ENCODE assay signal across 11 mouse cellular contexts in genomic region chr11:57760509-57761058, GRCm38 (mm10). TPM values are rescaled to one million over a fixed set of nuclear protein-coding genes. Genes with fewer than 3 reads are reported as not detected.
A peak's percentile ranks its signal among the peaks of the same experiment; 100 is the strongest.
DNase-seq lines count a peak whose midpoint lies in the region; ATAC-seq and TF ChIP-seq lines count a peak whose summit lies in the region.
"Had no signal": no experiment of that assay in that cellular context is flagged by ENCODE, and none has a peak within 500 bp of the region (broad histone marks: within the 10 kb centered on the region; RNA-seq: fewer than 3 reads in every experiment).

No protein-coding gene starts in this region.

- H3K36me3 ChIP-seq in embryonic facial prominence, embryonic 14.5 days (ENCODE audit: control insufficient read depth, insufficient read depth, low read length), result peaks cover 8% of the 10 kb centered on the region; the same call in 1 of the 2 replicates
- peaks cover 6% of the 10 kb centered on the region; the same call in 1 of the 2 replicates for H3K36me3 ChIP-seq in hindbrain, embryonic 13.5 days
- H3K36me3 ChIP-seq in midbrain, postnatal 0 days (ENCODE audit: insufficient read depth, low read length), result no peaks in the 10 kb centered on the region
- no peaks in the 10 kb centered on the region for H3K36me3 ChIP-seq in stomach, postnatal 0 days (ENCODE audit: control insufficient read depth, insufficient read depth, low read length)
- H3K36me3 ChIP-seq: lung, embryonic 15.5 days had no signal

- no peak overlapping the region for H3K4me3 ChIP-seq in embryonic facial prominence, embryonic 14.5 days (ENCODE audit: low read depth, low read length)
- H3K4me3 ChIP-seq in hindbrain, embryonic 13.5 days, result no peak overlapping the region
- H3K4me3 ChIP-seq in midbrain, postnatal 0 days (ENCODE audit: low read depth, low read length), result no peak overlapping the region
- no peak overlapping the region for H3K4me3 ChIP-seq in stomach, postnatal 0 days (ENCODE audit: low read depth, low read length)
- H3K4me3 ChIP-seq: heart, embryonic 10.5 days; lung, embryonic 15.5 days had no signal

- ATAC-seq in embryonic facial prominence, embryonic 14.5 days (ENCODE audit: low read depth), result peak; percentile 88
- peak; percentile 49 for ATAC-seq in hindbrain, embryonic 13.5 days (ENCODE audit: low FRiP score)
- no peak for ATAC-seq in midbrain, postnatal 0 days (ENCODE audit: low FRiP score)
- ATAC-seq in stomach, postnatal 0 days (ENCODE audit: low FRiP score, low TSS enrichment), result no peak

- H3K27me3 ChIP-seq in embryonic facial prominence, embryonic 14.5 days (replicated peaks; ENCODE audit: control insufficient read depth, insufficient read depth, low read length), result no peaks in the 10 kb centered on the region
- 0 out of 2 replicates have a peak, but pooled peaks cover 7% of the 10 kb centered on the region for H3K27me3 ChIP-seq in hindbrain, embryonic 13.5 days
- H3K27me3 ChIP-seq in midbrain, postnatal 0 days (ENCODE audit: insufficient read depth, low read length), result no peaks in the 10 kb centered on the region
- no peaks in the 10 kb centered on the region for H3K27me3 ChIP-seq in stomach, postnatal 0 days (ENCODE audit: control insufficient read depth, insufficient read depth, low read length)
- H3K27me3 ChIP-seq: lung, embryonic 15.5 days had no signal

- no peak overlapping the region for H3K4me2 ChIP-seq in embryonic facial prominence, embryonic 14.5 days (ENCODE audit: low read depth, low read length)
- H3K4me2 ChIP-seq in hindbrain, embryonic 13.5 days, result no peak overlapping the region
- H3K4me2 ChIP-seq in midbrain, postnatal 0 days (ENCODE audit: low read depth, low read length, poor library complexity, severe bottlenecking), result no peak overlapping the region
- no peak overlapping the region for H3K4me2 ChIP-seq in stomach, postnatal 0 days (replicated peaks; ENCODE audit: low read depth)
- H3K4me2 ChIP-seq: lung, embryonic 15.5 days had no signal

- WGBS in embryonic facial prominence, embryonic 14.5 days, result 31% methylated on average over 14 of the region's 14 CpGs
- WGBS in hindbrain, embryonic 13.5 days, result 17% methylated on average over 14 of the region's 14 CpGs
- WGBS in midbrain, postnatal 0 days, result 12% methylated on average over 14 of the region's 14 CpGs
- 33% methylated on average over 14 of the region's 14 CpGs for WGBS in stomach, postnatal 0 days

- no peak overlapping the region for H3K9ac ChIP-seq in embryonic facial prominence, embryonic 14.5 days (ENCODE audit: low read depth, low read length)
- H3K9ac ChIP-seq in hindbrain, embryonic 13.5 days, result no peak overlapping the region
- H3K9ac ChIP-seq in midbrain, postnatal 0 days (replicated peaks; ENCODE audit: low read length, poor library complexity, severe bottlenecking), result no peak overlapping the region
- H3K9ac ChIP-seq in stomach, postnatal 0 days (ENCODE audit: low read length), result no peak overlapping the region
- H3K9ac ChIP-seq: lung, embryonic 15.5 days had no signal

- no peaks in the 10 kb centered on the region for H3K4me1 ChIP-seq in embryonic facial prominence, embryonic 14.5 days (ENCODE audit: control insufficient read depth, insufficient read depth, low read length)
- H3K4me1 ChIP-seq in hindbrain, embryonic 13.5 days (replicated peaks), result peaks cover 16% of the 10 kb centered on the region
- H3K4me1 ChIP-seq in midbrain, postnatal 0 days (ENCODE audit: insufficient read depth, low read length), result peaks cover 5% of the 10 kb centered on the region; the same call in 1 of the 2 replicates
- no peaks in the 10 kb centered on the region for H3K4me1 ChIP-seq in stomach, postnatal 0 days (replicated peaks; ENCODE audit: control insufficient read depth, insufficient read depth)
- H3K4me1 ChIP-seq: lung, embryonic 15.5 days had no signal

- no peak for TF ChIP-seq CTCF in midbrain, postnatal 0 days (IDR thresholded peaks at IDR 0.05)
- no peak for TF ChIP-seq CTCF in stomach, postnatal 0 days (IDR thresholded peaks at IDR 0.05; ENCODE audit: low read depth)

- DNase-seq in embryo, embryonic 10 days (ENCODE audit: low spot score), result peak; percentile 70
- no peak for DNase-seq in embryo, embryonic 11 days
- peak; percentile 77 for DNase-seq in embryonic facial prominence, embryonic 14.5 days (ENCODE audit: low spot score)
- peak; percentile 35 for DNase-seq in midbrain, postnatal 0 days (ENCODE audit: low spot score)
- no peak for DNase-seq in gastrocnemius, adult 8-10 months (ENCODE audit: low spot score in 2 of 2)
- DNase-seq in cerebellum, adult 11 months, result no peak
- DNase-seq in stomach, postnatal 0 days (ENCODE audit: low spot score), result no peak
- DNase-seq: layer of hippocampus, adult 9-11 months had no signal

- no peaks in the 10 kb centered on the region for H3K9me3 ChIP-seq in embryonic facial prominence, embryonic 14.5 days (ENCODE audit: control insufficient read depth, low read length)
- H3K9me3 ChIP-seq in hindbrain, embryonic 13.5 days, result no peaks in the 10 kb centered on the region
- H3K9me3 ChIP-seq in midbrain, postnatal 0 days (ENCODE audit: low read length), result no peaks in the 10 kb centered on the region
- H3K9me3 ChIP-seq in stomach, postnatal 0 days (ENCODE audit: control insufficient read depth, low read length), result no peaks in the 10 kb centered on the region
- H3K9me3 ChIP-seq: heart, embryonic 10.5 days; lung, embryonic 15.5 days had no signal

- no peak for TF ChIP-seq EP300 in stomach, postnatal 0 days (optimal IDR thresholded peaks at IDR 0.05)

- H3K27ac ChIP-seq in embryonic facial prominence, embryonic 14.5 days (replicated peaks; ENCODE audit: low read depth, low read length), result no peak overlapping the region
- no peak overlapping the region for H3K27ac ChIP-seq in hindbrain, embryonic 13.5 days
- no peak overlapping the region for H3K27ac ChIP-seq in midbrain, postnatal 0 days (ENCODE audit: low read depth, low read length)
- H3K27ac ChIP-seq in stomach, postnatal 0 days (replicated peaks), result no peak overlapping the region
- H3K27ac ChIP-seq: heart, embryonic 10.5 days; lung, embryonic 15.5 days had no signal

RNA-seq across cellular contexts. Expression of gene Sap30l, which starts 40.9 kb away (rescaled TPM):
- 14.2 and 16.3 TPM in 2 replicates for polyA plus RNA-seq in embryonic facial prominence, embryonic 14.5 days (2014; fragmentation: Nextera tagmentation; extraction: Ambion mirVana)
- 7.2 and 8.4 TPM in 2 replicates for polyA plus RNA-seq in hindbrain, embryonic 13.5 days (2015; fragmentation: Nextera tagmentation; extraction: Ambion mirVana)
- 35.1 and 40.1 TPM in 2 replicates for total RNA-seq in midbrain, postnatal 0 days (2014; rRNA removed)
- 9.4 and 11.6 TPM in 2 replicates for polyA plus RNA-seq in midbrain, postnatal 0 days (2015; fragmentation: Nextera tagmentation; extraction: Ambion mirVana)
- 10 to 100 TPM; 47.2 to 59.8 (median 55.3) TPM for total RNA-seq in gastrocnemius, adult 8-10 months (2022)
- 8.7 TPM in 2 replicates for polyA plus RNA-seq in stomach, postnatal 0 days (2015; fragmentation: Nextera tagmentation; extraction: Ambion mirVana)

Comparison
In these comparisons a context has a peak if more than half of its experiments do, and no peak if none do; other contexts are left out.
1. DNase-seq: peak in embryo, embryonic 10 days (single experiment), embryonic facial prominence, embryonic 14.5 days (single experiment) and midbrain, postnatal 0 days (single experiment); none in embryo, embryonic 11 days (single experiment), gastrocnemius, adult 8-10 months (0 of 2), cerebellum, adult 11 months (single experiment) and stomach, postnatal 0 days (single experiment).
2. ATAC-seq: peak in embryonic facial prominence, embryonic 14.5 days (single experiment) and hindbrain, embryonic 13.5 days (single experiment); none in midbrain, postnatal 0 days (single experiment) and stomach, postnatal 0 days (single experiment).